Mouse (Mus musculus): ENCODE data around the gene Sirt3. TPM values are rescaled to one million over a fixed set of nuclear protein-coding genes. Genes with fewer than 3 reads are reported as not detected.

Gene Sirt3
- total RNA-seq, 2 experiments from 2014 or later = 64.6 to 71.8 TPM

Other genes with a start within 250 kb of the Sirt3 start
- not detected for gene Olfr53, start 235.9 kb downstream of the Sirt3 start, total RNA-seq (2021)
- gene Olfr539, start 222.4 kb downstream of the Sirt3 start, total RNA-seq (2021) = under 1 TPM; 0.17 to 0.43 TPM
- gene Olfr45, start 200.4 kb downstream of the Sirt3 start, total RNA-seq (2021) = under 1 TPM; 0.10 TPM
- not detected for gene Olfr541, start 185.0 kb downstream of the Sirt3 start, total RNA-seq (2021)
- not detected for gene Cyp2e1, start 118.6 kb downstream of the Sirt3 start, total RNA-seq (2021)
- gene Syce1, start 94.5 kb downstream of the Sirt3 start, total RNA-seq (2021) = under 1 TPM in 1 of 2 experiments, not detected in 1; 0.40 TPM
- 10 to 100 TPM; 12.3 to 13.3 TPM for gene Zfp941, start 60.1 kb downstream of the Sirt3 start, total RNA-seq (2021)
- 1 to 10 TPM; 1.8 to 2.9 TPM for gene Urah, start 47.3 kb downstream of the Sirt3 start, total RNA-seq (2021)
- gene Scgb1c1, start 36.8 kb downstream of the Sirt3 start, total RNA-seq (2021) = not detected
- gene Odf3, start 34.5 kb downstream of the Sirt3 start, total RNA-seq (2021) = not detected
- gene Gm45785, start 26.0 kb downstream of the Sirt3 start, total RNA-seq (2021) = not detected
- 10 to 100 TPM; 76.8 to 83.7 TPM for gene Ric8a, start 25.4 kb downstream of the Sirt3 start, total RNA-seq (2021)
- 10 to 100 TPM; 27.2 to 28.1 TPM for gene Bet1l, start 24.7 kb downstream of the Sirt3 start, total RNA-seq (2021)
- gene Psmd13, start 341 bp downstream of the Sirt3 start, total RNA-seq (2021) = 100 to 1,000 TPM; 113 to 119 TPM
- 1 to 10 TPM; 1.2 to 1.3 TPM for gene Cox8b, start 18.1 kb upstream of the Sirt3 start, total RNA-seq (2021)
- under 1 TPM; 0.30 to 0.35 TPM for gene Nlrp6, start 38.6 kb upstream of the Sirt3 start, total RNA-seq (2021)
- 1 to 10 TPM; 3.9 to 4.0 TPM for gene Pgghg, start 59.1 kb upstream of the Sirt3 start, total RNA-seq (2021)
- not detected for gene Ifitm5, start 68.0 kb upstream of the Sirt3 start, total RNA-seq (2021)
- not detected for gene Gm45717, start 73.6 kb upstream of the Sirt3 start, total RNA-seq (2021)
- gene Ifitm2, start 73.7 kb upstream of the Sirt3 start, total RNA-seq (2021) = 10 to 100 TPM in 1 of 2 experiments, 1 to 10 TPM in 1; 8.4 to 14.1 TPM
- 1 to 10 TPM; 1.6 to 3.8 TPM for gene Ifitm1, start 84.9 kb upstream of the Sirt3 start, total RNA-seq (2021)
- 10 to 100 TPM; 11.1 to 11.4 TPM for gene Ifitm3, start 128.5 kb upstream of the Sirt3 start, total RNA-seq (2021)
- gene Ifitm6, start 135.6 kb upstream of the Sirt3 start, total RNA-seq (2021) = under 1 TPM in 1 of 2 experiments, not detected in 1; 0.63 TPM
- not detected for gene Gm17387, start 146.8 kb upstream of the Sirt3 start, total RNA-seq (2021)
- 10 to 100 TPM; 92.2 to 92.3 TPM for gene B4galnt4, start 178.8 kb upstream of the Sirt3 start, total RNA-seq (2021)
- not detected for gene Pkp3, start 195.9 kb upstream of the Sirt3 start, total RNA-seq (2021)
- 1 to 10 TPM; 1.7 to 2.4 TPM for gene Sigirr, start 218.3 kb upstream of the Sirt3 start, total RNA-seq (2021)
- not detected for gene Ano9, start 235.5 kb upstream of the Sirt3 start, total RNA-seq (2021)
- 10 to 100 TPM; 48.5 to 64.9 TPM for gene Ptdss2, start 240.1 kb upstream of the Sirt3 start, total RNA-seq (2021)